Mouse (Mus musculus): ENCODE measurements around the gene Celf6. TPM values are rescaled to one million over a fixed set of nuclear protein-coding genes. Genes with fewer than 3 reads are reported as not detected.

Gene Celf6
- polyA plus RNA-seq (2015; fragmentation: Nextera tagmentation; extraction: Ambion mirVana) = 0.06 and 0.51 TPM in 2 replicates

GRCm38 (mm10) chr9:59577844-59578504, at the start of gene Celf6:
Celf6 (plus strand) TSS chr9:59577917.
- ATAC-seq (replicated peaks; ENCODE audit: insufficient number of reproducible peaks, insufficient read depth, low FRiP score, low read depth) = peak; percentile 97

GRCm38 (mm10) chr9:59528274-59528673, 49.4 kb upstream of the Celf6 start:
- no peak overlapping the region for H3K9ac ChIP-seq
- no peak overlapping the region for H3K4me2 ChIP-seq
- WGBS = 84% methylated on average over 2 of the region's 2 CpGs
- ATAC-seq (replicated peaks; ENCODE audit: insufficient number of reproducible peaks, insufficient read depth, low FRiP score, low read depth) = no peak
- no peaks in the 10 kb centered on the region for H3K9me3 ChIP-seq (replicated peaks)
- H3K27ac ChIP-seq = no peak overlapping the region
- no peaks in the 10 kb centered on the region for H3K4me1 ChIP-seq (replicated peaks)
- no peaks in the 10 kb centered on the region for H3K27me3 ChIP-seq
- no peak overlapping the region for H3K4me3 ChIP-seq
- H3K36me3 ChIP-seq = no peaks in the 10 kb centered on the region

More at GRCm38 (mm10) chr9:59577844-59578504, at the start of gene Celf6:
- peak within 1 kb of the TSS; percentile 82 for H3K4me2 ChIP-seq
- H3K9me3 ChIP-seq (replicated peaks) = no peaks in the 10 kb centered on the region
- no peak within 1 kb of the TSS for H3K9ac ChIP-seq
- no peaks in the 10 kb centered on the region for H3K36me3 ChIP-seq
- peaks cover 15% of the 10 kb centered on the region for H3K4me1 ChIP-seq (replicated peaks)
- peaks cover 59% of the 10 kb centered on the region for H3K27me3 ChIP-seq
- WGBS = under 1% methylated on average over 60 of the region's 61 CpGs
- H3K4me3 ChIP-seq = peak within 1 kb of the TSS; percentile 57
- H3K27ac ChIP-seq = no peak within 1 kb of the TSS

- Histone ChIP-seq H3K9me3 (replicated peaks) (no peaks in the 10 kb centered on the region), H3K36me3 (no peaks in the 10 kb centered on the region), H3K4me2 (no peak overlapping the region), H3K9ac (no peak overlapping the region), H3K27me3 (no peaks in the 10 kb centered on the region), H3K27ac (no peak overlapping the region), H3K4me3 (no peak overlapping the region), H3K4me1 (replicated peaks) (no peaks in the 10 kb centered on the region)
- WGBS = 56% methylated on average over 5 of the region's 5 CpGs
- ATAC-seq (replicated peaks; ENCODE audit: insufficient number of reproducible peaks, insufficient read depth, low FRiP score, low read depth) = no peak
These were observed 46.1 kb upstream of the Celf6 start for GRCm38 (mm10) chr9:59531645-59532044.

GRCm38 (mm10) chr9:59533422-59533821, 44.3 kb upstream of the Celf6 start:
- Histone ChIP-seq H3K36me3 (no peaks in the 10 kb centered on the region), H3K4me3 (no peak overlapping the region), H3K27me3 (no peaks in the 10 kb centered on the region), H3K9ac (no peak overlapping the region), H3K27ac (no peak overlapping the region), H3K4me1 (replicated peaks) (no peaks in the 10 kb centered on the region), H3K4me2 (no peak overlapping the region), H3K9me3 (replicated peaks) (no peaks in the 10 kb centered on the region)
- no peak for ATAC-seq (replicated peaks; ENCODE audit: insufficient number of reproducible peaks, insufficient read depth, low FRiP score, low read depth)
- 64% methylated on average over 2 of the region's 2 CpGs for WGBS

- no peaks in the 10 kb centered on the region for H3K9me3 ChIP-seq (replicated peaks)
These were observed 43.8 kb upstream of the Celf6 start for GRCm38 (mm10) chr9:59533889-59534288.

GRCm38 (mm10) chr9:59537651-59538050, 40.1 kb upstream of the Celf6 start:
- H3K9me3 ChIP-seq (replicated peaks) = no peaks in the 10 kb centered on the region
- H3K4me2 ChIP-seq = no peak overlapping the region
- no peak overlapping the region for H3K4me3 ChIP-seq
- peaks cover 20% of the 10 kb centered on the region for H3K4me1 ChIP-seq (replicated peaks)
- H3K27ac ChIP-seq = no peak overlapping the region
- WGBS = 70% methylated on average over 3 of the region's 3 CpGs
- no peaks in the 10 kb centered on the region for H3K27me3 ChIP-seq
- no peak overlapping the region for H3K9ac ChIP-seq
- ATAC-seq (replicated peaks; ENCODE audit: insufficient number of reproducible peaks, insufficient read depth, low FRiP score, low read depth) = no peak
- H3K36me3 ChIP-seq = no peaks in the 10 kb centered on the region

More at GRCm38 (mm10) chr9:59533889-59534288, 43.8 kb upstream of the Celf6 start:
- Histone ChIP-seq H3K4me3 (no peak overlapping the region), H3K27ac (no peak overlapping the region), H3K4me2 (no peak overlapping the region), H3K27me3 (no peaks in the 10 kb centered on the region), H3K9ac (no peak overlapping the region), H3K4me1 (replicated peaks) (peaks cover under 1% of the 10 kb centered on the region; the same call in 1 of the 2 replicates), H3K36me3 (no peaks in the 10 kb centered on the region)
- 76% methylated on average over 4 of the region's 4 CpGs for WGBS
- ATAC-seq (replicated peaks; ENCODE audit: insufficient number of reproducible peaks, insufficient read depth, low FRiP score, low read depth) = no peak

- Histone ChIP-seq H3K27me3 (no peaks in the 10 kb centered on the region), H3K4me2 (peak within 1 kb of the TSS; percentile 77), H3K36me3 (no peaks in the 10 kb centered on the region), H3K9ac (peak within 1 kb of the TSS; percentile 63), H3K4me1 (replicated peaks) (peaks cover 30% of the 10 kb centered on the region), H3K9me3 (replicated peaks) (no peaks in the 10 kb centered on the region), H3K27ac (peak within 1 kb of the TSS; percentile 58), H3K4me3 (peak within 1 kb of the TSS; percentile 62)
- peak; percentile 88 for ATAC-seq (replicated peaks; ENCODE audit: insufficient number of reproducible peaks, insufficient read depth, low FRiP score, low read depth)
- WGBS = under 1% methylated on average over 55 of the region's 55 CpGs
These were observed 38.1 kb upstream of the Celf6 start, which contains the start of the genes Hexa and Tmem202 for GRCm38 (mm10) chr9:59539441-59540137. Hexa (plus strand) TSS chr9:59539540. Tmem202 (minus strand) TSS chr9:59539847.

GRCm38 (mm10) chr9:59541617-59542016, 36.1 kb upstream of the Celf6 start:
- H3K9ac ChIP-seq = no peak overlapping the region
- WGBS = 80% methylated on average over 6 of the region's 6 CpGs
- no peak overlapping the region for H3K27ac ChIP-seq
- no peak overlapping the region for H3K4me3 ChIP-seq
- no peak for ATAC-seq (replicated peaks; ENCODE audit: insufficient number of reproducible peaks, insufficient read depth, low FRiP score, low read depth)
- H3K4me2 ChIP-seq = peak overlapping the region; percentile 77; the same call in 1 of the 2 replicates
- H3K4me1 ChIP-seq (replicated peaks) = peaks cover 32% of the 10 kb centered on the region
- H3K27me3 ChIP-seq = no peaks in the 10 kb centered on the region
- no peaks in the 10 kb centered on the region for H3K9me3 ChIP-seq (replicated peaks)
- no peaks in the 10 kb centered on the region for H3K36me3 ChIP-seq

GRCm38 (mm10) chr9:59542766-59543324, 34.9 kb upstream of the Celf6 start:
- H3K4me1 ChIP-seq (replicated peaks) = peaks cover 32% of the 10 kb centered on the region
- no peak overlapping the region for H3K4me2 ChIP-seq
- ATAC-seq (replicated peaks; ENCODE audit: insufficient number of reproducible peaks, insufficient read depth, low FRiP score, low read depth) = no peak

GRCm38 (mm10) chr9:59544739-59545138, 33.0 kb upstream of the Celf6 start:
- no peak overlapping the region for H3K27ac ChIP-seq
- no peak overlapping the region for H3K4me2 ChIP-seq
- H3K4me1 ChIP-seq (replicated peaks) = peaks cover 27% of the 10 kb centered on the region

More at GRCm38 (mm10) chr9:59542766-59543324, 34.9 kb upstream of the Celf6 start:
- no peak overlapping the region for H3K27ac ChIP-seq
- no peaks in the 10 kb centered on the region for H3K36me3 ChIP-seq
- H3K9me3 ChIP-seq (replicated peaks) = no peaks in the 10 kb centered on the region
- H3K9ac ChIP-seq = no peak overlapping the region
- no peaks in the 10 kb centered on the region for H3K27me3 ChIP-seq
- H3K4me3 ChIP-seq = no peak overlapping the region

GRCm38 (mm10) chr9:59547869-59548268, 29.8 kb upstream of the Celf6 start:
- Histone ChIP-seq H3K4me1 (replicated peaks) (peaks cover 22% of the 10 kb centered on the region), H3K4me3 (no peak overlapping the region), H3K9ac (no peak overlapping the region), H3K36me3 (no peaks in the 10 kb centered on the region), H3K27me3 (no peaks in the 10 kb centered on the region), H3K9me3 (replicated peaks) (no peaks in the 10 kb centered on the region), H3K4me2 (no peak overlapping the region), H3K27ac (no peak overlapping the region)
- ATAC-seq (replicated peaks; ENCODE audit: insufficient number of reproducible peaks, insufficient read depth, low FRiP score, low read depth) = no peak
- 75% methylated on average over 1 of the region's 1 CpGs for WGBS

More at GRCm38 (mm10) chr9:59544739-59545138, 33.0 kb upstream of the Celf6 start:
- no peaks in the 10 kb centered on the region for H3K27me3 ChIP-seq
- 52% methylated on average over 5 of the region's 5 CpGs for WGBS
- no peaks in the 10 kb centered on the region for H3K36me3 ChIP-seq
- no peak for ATAC-seq (replicated peaks; ENCODE audit: insufficient number of reproducible peaks, insufficient read depth, low FRiP score, low read depth)
- no peak overlapping the region for H3K4me3 ChIP-seq
- no peak overlapping the region for H3K9ac ChIP-seq
- H3K9me3 ChIP-seq (replicated peaks) = no peaks in the 10 kb centered on the region
